Mouse (Mus musculus): ENCODE measurements around the gene Wfdc13. TPM values are rescaled to one million over a fixed set of nuclear protein-coding genes. Genes with fewer than 3 reads are reported as not detected.
A peak's percentile ranks its signal among the peaks of the same experiment; 100 is the strongest.

Wfdc13 gene
- 0.24 TPM in 1 of 2 replicates, not detected in the other for polyA plus RNA-seq (2014; fragmentation: Nextera tagmentation; extraction: Ambion mirVana)

DNA sequence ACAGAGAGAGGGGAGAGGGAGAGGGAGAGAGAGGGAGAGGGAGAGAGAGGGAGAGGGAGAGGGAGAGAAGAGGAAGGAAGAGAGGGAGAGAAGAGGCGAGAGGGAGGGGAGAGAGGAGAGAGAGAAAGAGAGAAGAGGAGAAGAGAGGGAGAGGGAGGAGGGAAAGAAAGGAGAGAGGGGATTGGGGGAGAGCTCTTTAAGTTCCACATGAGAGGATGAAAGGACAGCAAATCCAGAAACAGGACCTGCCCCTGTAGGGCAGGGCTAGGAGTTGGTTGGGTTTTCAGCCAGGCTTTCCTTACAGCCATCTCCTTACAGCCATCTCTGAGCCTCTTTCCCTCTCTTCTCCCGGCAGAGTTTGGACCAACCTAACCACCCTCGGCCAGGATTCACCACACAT, at the start of gene Wfdc13:
Gene Wfdc13, plus strand, starts transcription at position 301 of the 400 bp plus-strand sequence.
- WGBS = 76% methylated on average over 3 of the region's 3 CpGs
- no peak for ATAC-seq (ENCODE audit: low FRiP score)

DNA sequence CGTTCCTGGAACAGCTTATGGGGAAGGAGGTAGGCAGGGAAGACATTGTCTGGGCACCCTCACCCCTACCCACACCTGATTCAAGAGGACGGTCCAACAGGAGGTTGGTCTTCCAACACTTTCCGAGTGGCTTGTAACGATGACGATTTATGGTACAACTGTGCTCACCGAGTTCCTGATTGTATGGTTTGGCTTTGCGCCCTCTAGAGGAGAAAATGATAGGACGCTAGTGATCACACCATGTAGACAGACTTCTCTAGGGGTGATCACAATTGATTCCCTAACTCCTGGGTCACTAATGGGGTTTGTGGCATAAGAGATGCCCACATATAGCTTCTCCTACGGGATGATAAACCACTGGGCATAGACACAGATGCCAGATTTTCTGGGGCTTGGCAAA, 49.6 kb upstream of the Wfdc13 start:
- Histone ChIP-seq H3K4me3 (ENCODE audit: low read depth, low read length) (no peak overlapping the region), H3K27ac (ENCODE audit: low read depth, low read length) (no peak overlapping the region), H3K36me3 (ENCODE audit: control insufficient read depth, insufficient read depth, low read length) (no peaks in the 10 kb centered on the region), H3K9me3 (ENCODE audit: control insufficient read depth, low read length) (no peaks in the 10 kb centered on the region), H3K4me1 (replicated peaks; ENCODE audit: control insufficient read depth, insufficient read depth, low read length) (no peaks in the 10 kb centered on the region), H3K9ac (ENCODE audit: low read depth, low read length) (no peak overlapping the region), H3K4me2 (replicated peaks; ENCODE audit: low read depth, low read length) (no peak overlapping the region), H3K27me3 (ENCODE audit: control insufficient read depth, insufficient read depth, low read length) (no peaks in the 10 kb centered on the region)
- no peak for ATAC-seq (ENCODE audit: low FRiP score)
- no peak for DNase-seq (ENCODE audit: low spot score)
- WGBS = 79% methylated on average over 9 of the region's 9 CpGs

More for the DNA sequence above, at the start of gene Wfdc13:
- Histone ChIP-seq H3K27ac (ENCODE audit: low read depth, low read length) (no peak within 1 kb of the TSS), H3K27me3 (ENCODE audit: control insufficient read depth, insufficient read depth, low read length) (no peaks in the 10 kb centered on the region), H3K9ac (ENCODE audit: low read depth, low read length) (no peak within 1 kb of the TSS), H3K4me1 (replicated peaks; ENCODE audit: control insufficient read depth, insufficient read depth, low read length) (no peaks in the 10 kb centered on the region), H3K4me3 (ENCODE audit: low read depth, low read length) (no peak within 1 kb of the TSS), H3K36me3 (ENCODE audit: control insufficient read depth, insufficient read depth, low read length) (no peaks in the 10 kb centered on the region), H3K4me2 (replicated peaks; ENCODE audit: low read depth, low read length) (no peak within 1 kb of the TSS), H3K9me3 (ENCODE audit: control insufficient read depth, low read length) (no peaks in the 10 kb centered on the region)
- no peak for DNase-seq (ENCODE audit: low spot score)

DNA sequence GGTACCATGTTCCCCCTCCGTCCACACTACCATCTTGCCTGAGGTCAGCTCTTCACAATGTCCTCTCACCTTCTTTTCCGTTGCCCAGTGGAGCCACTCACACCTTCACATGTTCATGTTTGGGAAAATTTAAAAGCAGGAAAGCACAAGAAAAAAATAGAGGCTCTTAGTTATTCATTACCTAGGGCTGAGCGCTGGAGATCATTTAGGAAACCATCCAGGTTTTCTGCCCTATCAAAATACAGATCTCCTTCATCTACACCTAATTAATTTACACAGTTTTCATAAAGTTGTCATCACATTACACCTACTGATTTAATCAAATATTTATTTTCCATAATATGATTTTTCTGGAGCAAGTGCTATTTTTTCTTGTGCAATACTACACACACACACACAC, 46.2 kb upstream of the Wfdc13 start, which contains the start of gene Wfdc16:
Gene Wfdc16, minus strand, starts transcription at position 101 of the 400 bp plus-strand sequence.
- Histone ChIP-seq H3K36me3 (ENCODE audit: control insufficient read depth, insufficient read depth, low read length) (no peaks in the 10 kb centered on the region), H3K4me3 (ENCODE audit: low read depth, low read length) (no peak within 1 kb of the TSS), H3K27ac (ENCODE audit: low read depth, low read length) (no peak within 1 kb of the TSS), H3K9ac (ENCODE audit: low read depth, low read length) (no peak within 1 kb of the TSS), H3K9me3 (ENCODE audit: control insufficient read depth, low read length) (no peaks in the 10 kb centered on the region), H3K27me3 (ENCODE audit: control insufficient read depth, insufficient read depth, low read length) (no peaks in the 10 kb centered on the region), H3K4me2 (replicated peaks; ENCODE audit: low read depth, low read length) (no peak within 1 kb of the TSS), H3K4me1 (replicated peaks; ENCODE audit: control insufficient read depth, insufficient read depth, low read length) (no peaks in the 10 kb centered on the region)
- WGBS = 84% methylated on average over 3 of the region's 3 CpGs
- no peak for DNase-seq (ENCODE audit: low spot score)
- no peak for ATAC-seq (ENCODE audit: low FRiP score)

DNA sequence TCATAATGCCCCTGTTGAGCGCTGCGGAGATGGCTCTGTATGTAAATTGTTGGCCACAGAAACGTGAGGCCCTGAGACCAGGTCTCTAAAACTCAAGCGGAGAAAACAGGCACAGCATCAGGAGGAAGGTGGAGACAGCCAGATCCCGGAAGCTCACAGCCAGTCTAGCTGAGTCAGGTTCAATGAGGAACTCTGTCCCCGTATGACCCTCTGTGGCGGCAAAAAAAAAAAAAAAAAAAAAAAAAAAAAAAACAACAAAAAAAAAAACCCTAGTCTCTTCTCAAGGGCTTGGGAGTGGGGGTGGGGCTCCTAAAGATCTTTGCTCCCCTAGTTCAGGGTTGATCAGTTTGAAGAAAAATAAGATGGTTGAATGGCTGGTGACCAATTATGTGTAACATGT, 43.8 kb upstream of the Wfdc13 start:
- no peak overlapping the region for H3K27ac ChIP-seq (ENCODE audit: low read depth, low read length)
- no peak for DNase-seq (ENCODE audit: low spot score)
- no peak overlapping the region for H3K9ac ChIP-seq (ENCODE audit: low read depth, low read length)
- no peaks in the 10 kb centered on the region for H3K27me3 ChIP-seq (ENCODE audit: control insufficient read depth, insufficient read depth, low read length)
- no peak for ATAC-seq (ENCODE audit: low FRiP score)
- H3K4me1 ChIP-seq (replicated peaks; ENCODE audit: control insufficient read depth, insufficient read depth, low read length) = no peaks in the 10 kb centered on the region
- 66% methylated on average over 7 of the region's 7 CpGs for WGBS
- H3K36me3 ChIP-seq (ENCODE audit: control insufficient read depth, insufficient read depth, low read length) = no peaks in the 10 kb centered on the region
- no peaks in the 10 kb centered on the region for H3K9me3 ChIP-seq (ENCODE audit: control insufficient read depth, low read length)
- H3K4me3 ChIP-seq (ENCODE audit: low read depth, low read length) = no peak overlapping the region
- no peak overlapping the region for H3K4me2 ChIP-seq (replicated peaks; ENCODE audit: low read depth, low read length)

DNA sequence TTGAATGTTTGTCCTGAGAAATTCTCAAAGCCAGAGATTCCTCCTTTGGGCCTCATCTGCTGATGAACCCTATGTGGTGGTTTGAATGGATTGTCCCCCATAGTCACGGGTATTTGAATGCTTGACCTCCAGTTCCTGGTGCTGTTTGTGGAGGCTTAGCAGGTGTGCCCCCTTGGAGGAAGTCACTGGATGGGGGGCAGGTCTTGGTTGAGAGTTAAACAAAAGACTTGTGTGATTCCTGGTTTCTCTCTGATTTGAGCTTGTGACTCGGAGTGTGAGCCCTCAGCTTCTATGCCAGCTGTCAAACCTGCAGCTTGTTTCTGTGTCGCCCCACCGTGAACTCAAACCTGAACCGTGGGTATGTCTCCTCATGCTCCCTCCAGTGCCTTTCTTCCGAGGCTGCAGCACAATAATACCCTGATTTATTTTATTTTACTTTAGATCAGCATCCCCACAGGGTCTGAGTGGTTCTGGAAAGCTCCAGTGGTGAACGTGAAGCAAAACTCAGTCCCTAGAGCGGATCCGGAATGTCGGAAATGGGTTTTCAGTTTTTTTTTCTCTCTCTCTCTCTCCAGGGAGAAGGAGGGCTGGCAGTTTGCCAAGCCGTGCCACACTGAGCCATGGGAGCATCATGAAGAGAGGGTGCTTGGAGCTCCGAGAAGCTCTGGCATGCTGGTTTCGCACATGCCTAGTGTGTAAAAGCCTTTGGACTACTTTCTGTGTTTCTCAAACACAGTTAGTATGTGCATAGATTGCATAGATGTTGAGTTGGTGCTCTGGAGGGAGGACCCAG, 42.8 kb upstream of the Wfdc13 start:
- Histone ChIP-seq H3K9me3 (ENCODE audit: control insufficient read depth, low read length) (no peaks in the 10 kb centered on the region), H3K9ac (ENCODE audit: low read depth, low read length) (no peak overlapping the region), H3K4me2 (replicated peaks; ENCODE audit: low read depth, low read length) (no peak overlapping the region), H3K4me3 (ENCODE audit: low read depth, low read length) (no peak overlapping the region), H3K4me1 (replicated peaks; ENCODE audit: control insufficient read depth, insufficient read depth, low read length) (no peaks in the 10 kb centered on the region), H3K27ac (ENCODE audit: low read depth, low read length) (no peak overlapping the region), H3K27me3 (ENCODE audit: control insufficient read depth, insufficient read depth, low read length) (no peaks in the 10 kb centered on the region), H3K36me3 (ENCODE audit: control insufficient read depth, insufficient read depth, low read length) (no peaks in the 10 kb centered on the region)
- DNase-seq (ENCODE audit: low spot score) (no peak), ATAC-seq (ENCODE audit: low FRiP score) (no peak)
- WGBS = 82% methylated on average over 13 of the region's 13 CpGs

DNA sequence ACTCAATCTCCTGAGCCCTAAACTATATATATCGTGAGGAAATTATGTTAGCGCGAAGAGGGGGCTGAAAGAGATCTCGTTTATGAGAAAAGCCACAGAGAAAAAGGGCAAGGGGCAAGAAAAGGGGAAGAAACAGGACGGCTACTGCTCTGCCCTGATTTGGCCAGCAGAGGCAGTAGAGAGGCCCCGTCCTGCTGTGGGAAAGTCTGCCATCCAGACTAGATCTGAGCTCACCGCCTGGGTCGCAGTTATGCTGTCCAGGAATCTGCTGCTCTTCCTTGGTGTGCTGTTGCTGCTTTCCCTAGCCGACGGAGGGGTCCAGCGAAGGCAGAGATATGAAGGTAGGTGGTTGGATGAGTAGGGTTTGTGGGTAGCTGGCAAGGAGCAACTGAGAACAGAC, 29.0 kb upstream of the Wfdc13 start, which contains the start of gene Wfdc10:
Gene Wfdc10, plus strand, starts transcription at position 189 of the 400 bp plus-strand sequence.
- H3K4me2 ChIP-seq (replicated peaks; ENCODE audit: low read depth, low read length) = no peak within 1 kb of the TSS
- no peak within 1 kb of the TSS for H3K27ac ChIP-seq (ENCODE audit: low read depth, low read length)
- H3K27me3 ChIP-seq (ENCODE audit: control insufficient read depth, insufficient read depth, low read length) = no peaks in the 10 kb centered on the region
- peak; percentile 81 for DNase-seq (ENCODE audit: low spot score)
- 21% methylated on average over 11 of the region's 11 CpGs for WGBS
- no peaks in the 10 kb centered on the region for H3K4me1 ChIP-seq (replicated peaks; ENCODE audit: control insufficient read depth, insufficient read depth, low read length)
- no peak within 1 kb of the TSS for H3K4me3 ChIP-seq (ENCODE audit: low read depth, low read length)
- no peaks in the 10 kb centered on the region for H3K36me3 ChIP-seq (ENCODE audit: control insufficient read depth, insufficient read depth, low read length)
- no peak within 1 kb of the TSS for H3K9ac ChIP-seq (ENCODE audit: low read depth, low read length)
- ATAC-seq (ENCODE audit: low FRiP score) = no peak
- no peaks in the 10 kb centered on the region for H3K9me3 ChIP-seq (ENCODE audit: control insufficient read depth, low read length)

DNA sequence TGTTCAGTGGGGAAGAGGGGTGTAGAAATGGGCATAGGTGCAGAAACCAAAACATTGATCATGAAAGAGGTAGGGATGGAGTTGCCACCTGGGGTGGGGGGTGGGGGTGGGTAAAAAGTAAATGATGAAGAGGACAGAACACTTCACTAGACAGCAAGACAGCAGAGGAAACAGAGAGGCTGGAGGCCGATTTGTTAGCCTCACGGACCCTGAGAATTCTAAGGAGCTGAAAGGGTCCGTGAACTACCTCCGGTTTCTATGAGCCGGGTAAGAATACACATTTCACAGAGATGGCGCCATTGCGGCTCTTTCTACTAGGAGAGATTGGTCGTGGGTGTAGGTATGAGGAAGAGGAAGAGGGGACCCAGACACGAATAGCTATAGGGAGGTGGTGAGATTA, 28.4 kb upstream of the Wfdc13 start, which contains the start of gene Wfdc9:
Gene Wfdc9, minus strand, starts transcription at position 101 of the 400 bp plus-strand sequence.
- Histone ChIP-seq H3K9me3 (ENCODE audit: control insufficient read depth, low read length) (no peaks in the 10 kb centered on the region), H3K36me3 (ENCODE audit: control insufficient read depth, insufficient read depth, low read length) (no peaks in the 10 kb centered on the region), H3K27ac (ENCODE audit: low read depth, low read length) (no peak within 1 kb of the TSS), H3K4me3 (ENCODE audit: low read depth, low read length) (no peak within 1 kb of the TSS), H3K4me1 (replicated peaks; ENCODE audit: control insufficient read depth, insufficient read depth, low read length) (no peaks in the 10 kb centered on the region), H3K4me2 (replicated peaks; ENCODE audit: low read depth, low read length) (no peak within 1 kb of the TSS), H3K27me3 (ENCODE audit: control insufficient read depth, insufficient read depth, low read length) (no peaks in the 10 kb centered on the region), H3K9ac (ENCODE audit: low read depth, low read length) (no peak within 1 kb of the TSS)
- no peak for DNase-seq (ENCODE audit: low spot score)
- ATAC-seq (ENCODE audit: low FRiP score) = no peak
- 82% methylated on average over 9 of the region's 9 CpGs for WGBS

DNA sequence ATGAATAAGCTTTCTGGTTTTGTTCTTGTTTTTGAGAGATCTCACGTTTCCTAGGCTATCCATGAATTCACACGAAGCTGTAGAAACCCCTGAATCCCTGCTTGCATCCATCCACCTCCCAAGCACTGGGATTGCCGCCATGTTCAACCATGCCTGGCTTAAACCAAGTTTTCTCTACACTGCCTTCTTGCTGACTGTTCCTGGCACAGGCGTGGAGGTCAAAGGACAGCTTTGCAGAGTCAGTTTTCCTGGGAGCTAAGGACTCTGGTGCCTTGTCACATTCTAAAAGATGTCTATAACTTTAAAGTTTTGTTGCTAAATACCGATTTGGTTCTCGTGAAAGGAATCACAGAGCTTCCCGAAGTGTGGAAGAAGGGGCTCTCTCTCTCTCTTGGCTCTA, 20.1 kb upstream of the Wfdc13 start:
- H3K27ac ChIP-seq (ENCODE audit: low read depth, low read length) = no peak overlapping the region
- no peaks in the 10 kb centered on the region for H3K27me3 ChIP-seq (ENCODE audit: control insufficient read depth, insufficient read depth, low read length)
- H3K36me3 ChIP-seq (ENCODE audit: control insufficient read depth, insufficient read depth, low read length) = no peaks in the 10 kb centered on the region
- H3K9ac ChIP-seq (ENCODE audit: low read depth, low read length) = no peak overlapping the region
- H3K9me3 ChIP-seq (ENCODE audit: control insufficient read depth, low read length) = no peaks in the 10 kb centered on the region
- ATAC-seq (ENCODE audit: low FRiP score) = no peak
- H3K4me3 ChIP-seq (ENCODE audit: low read depth, low read length) = no peak overlapping the region
- WGBS = 89% methylated on average over 7 of the region's 7 CpGs
- DNase-seq (ENCODE audit: low spot score) = no peak
- H3K4me1 ChIP-seq (replicated peaks; ENCODE audit: control insufficient read depth, insufficient read depth, low read length) = no peaks in the 10 kb centered on the region
- no peak overlapping the region for H3K4me2 ChIP-seq (replicated peaks; ENCODE audit: low read depth, low read length)

DNA sequence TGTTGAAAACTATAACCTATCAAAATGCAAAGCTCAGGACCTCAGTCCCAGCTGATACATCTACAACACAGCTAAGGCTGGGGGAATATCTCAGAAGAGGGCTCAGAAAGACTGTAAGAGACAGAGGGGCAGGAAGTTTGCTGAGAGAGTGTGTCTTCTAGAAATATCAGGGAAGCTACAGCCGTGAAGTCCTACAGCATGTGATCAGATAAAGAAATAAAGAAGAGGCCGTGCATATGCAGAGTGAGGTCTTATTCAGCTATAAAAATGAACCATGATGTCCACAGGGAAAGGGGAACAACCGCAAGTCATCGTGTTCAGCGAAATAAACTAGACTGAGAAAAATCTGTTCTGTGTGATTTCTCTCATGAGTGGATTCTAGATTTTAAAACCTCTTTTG, 14.6 kb upstream of the Wfdc13 start:
- Histone ChIP-seq H3K27ac (ENCODE audit: low read depth, low read length) (no peak overlapping the region), H3K9me3 (ENCODE audit: control insufficient read depth, low read length) (no peaks in the 10 kb centered on the region), H3K4me3 (ENCODE audit: low read depth, low read length) (no peak overlapping the region), H3K9ac (ENCODE audit: low read depth, low read length) (no peak overlapping the region), H3K27me3 (ENCODE audit: control insufficient read depth, insufficient read depth, low read length) (no peaks in the 10 kb centered on the region), H3K4me2 (replicated peaks; ENCODE audit: low read depth, low read length) (no peak overlapping the region), H3K4me1 (replicated peaks; ENCODE audit: control insufficient read depth, insufficient read depth, low read length) (no peaks in the 10 kb centered on the region), H3K36me3 (ENCODE audit: control insufficient read depth, insufficient read depth, low read length) (no peaks in the 10 kb centered on the region)
- ATAC-seq (ENCODE audit: low FRiP score) = no peak
- WGBS = 86% methylated on average over 5 of the region's 5 CpGs
- DNase-seq (ENCODE audit: low spot score) = no peak
